Mouse (Mus musculus) cerebellum, adult (tissue): ENCODE measurements around the gene Abhd11.
A peak's percentile ranks its signal among the peaks of the same experiment; 100 is the strongest.
"Not testable (repeated sequence)": the region's sequence is repeated elsewhere in the genome, so short reads cannot be mapped to it uniquely, and the experiment has no call there.

ENCODE experiments used
- ATAC-seq: cut with Nextera tagmentation; 2 replicates; pipeline ENCODE4 v1.9.2; 2017; ENCODE audit warnings: mild to moderate bottlenecking, moderate library complexity, mixed read lengths; ENCODE audit not compliant: insufficient number of reproducible peaks, low FRiP score, low TSS enrichment

The Abhd11 gene

DNA sequence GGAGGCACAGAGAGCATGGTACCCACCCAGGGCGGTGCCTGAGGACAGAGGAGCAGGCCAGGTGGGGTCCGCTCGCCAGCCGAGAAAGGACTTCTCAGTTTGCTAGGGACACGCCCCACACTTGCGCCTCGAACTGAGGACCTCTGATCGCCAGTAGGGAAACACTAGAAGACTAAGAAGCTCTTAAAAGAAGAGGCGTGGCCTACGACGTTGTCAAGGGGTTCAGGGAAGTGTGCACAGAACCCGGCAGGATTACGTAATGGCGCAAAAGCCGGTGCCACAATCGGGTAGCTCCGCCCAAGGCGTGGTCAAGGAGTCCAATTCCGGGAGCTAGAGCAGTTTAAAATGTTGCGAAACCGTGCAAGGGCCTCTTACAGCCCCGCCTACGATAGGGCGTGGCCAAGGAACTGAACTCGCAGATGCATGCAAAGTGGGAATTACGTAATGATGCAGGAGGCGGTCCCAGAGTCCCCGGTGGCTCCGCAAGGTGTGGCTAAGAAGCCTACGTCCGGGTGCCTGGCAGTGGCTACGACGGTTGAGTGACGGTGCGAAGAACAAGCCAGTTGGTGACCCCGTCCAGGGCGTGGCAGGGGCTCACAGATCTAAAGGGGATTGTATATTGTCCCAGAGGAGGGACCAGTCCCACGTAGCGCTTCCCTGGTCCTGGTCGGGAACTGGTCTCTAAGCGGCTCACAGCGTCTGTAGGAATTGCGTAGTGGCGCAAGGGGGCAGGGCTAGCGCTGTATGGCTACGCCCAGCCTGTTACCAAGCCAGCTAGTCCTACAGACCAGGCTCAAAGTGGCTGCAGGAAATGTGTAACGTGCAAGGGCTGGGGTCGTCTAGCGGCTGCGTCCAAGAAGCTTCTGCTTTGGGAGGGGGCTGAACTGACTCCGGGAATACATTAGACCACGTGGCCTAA, at the start of gene Abhd11:
TSS of gene Abhd11 (plus strand) at position 482 of the 919 bp plus-strand sequence.
- peak; percentile 79 for ATAC-seq

DNA sequence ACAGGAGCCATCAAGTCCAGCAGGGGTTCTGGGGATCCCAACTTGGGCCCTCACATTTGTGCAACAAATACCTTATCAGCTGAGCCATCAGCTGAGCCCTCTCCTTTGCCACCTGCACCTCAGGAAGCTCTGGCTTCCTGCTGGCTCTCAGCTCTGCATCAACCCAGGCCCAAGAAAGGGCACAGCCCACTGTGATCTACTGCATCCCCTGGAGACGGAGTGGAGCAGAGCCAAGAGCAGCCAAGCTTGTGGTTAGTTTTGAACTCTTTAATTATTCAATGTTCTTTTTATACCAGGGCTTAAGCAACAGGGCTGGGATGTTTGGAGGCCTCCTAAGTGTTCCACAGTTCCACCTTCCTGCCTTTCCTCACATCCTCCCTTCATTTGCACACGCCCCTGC, 48.5 kb upstream of the Abhd11 start:
- ATAC-seq = no peak

DNA sequence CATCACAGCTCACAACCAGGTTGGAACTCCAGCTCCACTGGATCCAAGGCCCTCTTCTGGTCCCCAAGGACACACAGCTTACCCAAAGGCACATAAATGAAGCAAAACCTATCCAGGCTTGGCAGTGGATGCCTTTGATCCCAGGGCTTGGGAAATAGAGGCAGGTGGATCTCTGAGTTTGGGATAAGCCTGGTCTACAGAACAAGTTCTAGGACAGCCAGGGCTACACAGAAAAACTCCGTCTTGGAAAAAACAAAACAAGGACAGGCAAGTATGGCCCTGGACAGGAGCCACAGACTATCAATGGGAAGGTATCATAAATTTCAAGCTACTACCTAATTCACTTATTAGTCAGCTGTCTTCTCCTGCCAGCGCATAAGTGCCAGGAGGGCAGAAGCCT, 47.4 kb upstream of the Abhd11 start:
- no peak for ATAC-seq

DNA sequence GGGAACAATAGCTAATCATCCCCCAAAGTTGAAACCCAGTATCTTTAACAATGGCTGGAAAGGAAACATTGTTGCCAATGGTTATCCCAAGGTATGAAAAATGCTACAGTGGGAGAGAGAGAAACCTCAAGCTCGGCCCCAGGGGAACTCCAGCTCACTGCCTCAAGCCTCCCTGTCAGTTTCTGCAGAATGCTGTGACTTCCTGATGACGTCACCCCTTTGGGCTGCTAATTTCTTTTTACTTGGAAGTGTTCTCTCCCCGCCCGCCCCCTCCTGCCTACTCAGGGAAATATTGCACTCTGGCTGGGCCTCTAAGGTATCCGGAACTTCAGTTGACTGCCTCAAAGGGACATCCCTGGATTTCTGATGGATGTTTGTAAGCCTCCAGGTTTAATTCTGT, 45.4 kb upstream of the Abhd11 start:
- ATAC-seq = no peak

DNA sequence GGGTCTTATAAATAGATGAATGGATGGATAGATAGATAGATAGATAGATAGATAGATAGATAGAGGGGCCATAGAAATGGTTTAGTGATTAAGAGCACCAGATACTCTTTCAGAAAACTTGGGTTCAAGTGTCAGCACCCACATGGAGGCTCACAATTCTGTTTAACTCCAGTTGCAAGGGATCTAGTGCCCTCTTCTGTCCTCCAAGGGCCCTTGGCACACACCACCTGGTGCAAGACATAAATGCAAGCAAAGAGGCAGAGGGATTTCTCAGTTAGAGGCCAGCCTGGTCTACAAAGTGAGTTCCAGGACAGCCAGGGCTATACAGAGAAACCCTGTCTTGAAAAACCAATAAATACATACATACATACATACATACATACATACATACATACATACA, 44.3 kb upstream of the Abhd11 start:
- ATAC-seq = not testable (repeated sequence)

DNA sequence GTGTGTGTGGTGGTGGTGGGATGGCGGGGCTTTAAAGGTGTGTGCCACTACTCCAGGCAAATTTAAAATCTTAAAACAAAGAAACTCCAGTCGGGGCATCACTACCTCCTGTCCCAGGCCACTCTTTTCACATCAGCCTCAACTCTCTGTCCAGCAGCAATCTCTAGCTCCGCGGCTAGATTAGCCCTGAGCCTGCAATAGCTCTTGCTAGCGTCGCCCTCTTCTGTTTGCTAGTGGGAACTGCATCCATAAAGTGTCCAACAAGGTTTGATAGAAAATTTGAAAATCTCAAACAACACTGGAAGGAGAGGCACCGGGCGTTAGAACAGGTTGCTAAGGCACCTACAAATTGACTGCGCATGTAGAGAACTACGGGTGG, 43.5 kb upstream of the Abhd11 start:
- ATAC-seq = peak; percentile 36; the same call in 1 of the 2 replicates

DNA sequence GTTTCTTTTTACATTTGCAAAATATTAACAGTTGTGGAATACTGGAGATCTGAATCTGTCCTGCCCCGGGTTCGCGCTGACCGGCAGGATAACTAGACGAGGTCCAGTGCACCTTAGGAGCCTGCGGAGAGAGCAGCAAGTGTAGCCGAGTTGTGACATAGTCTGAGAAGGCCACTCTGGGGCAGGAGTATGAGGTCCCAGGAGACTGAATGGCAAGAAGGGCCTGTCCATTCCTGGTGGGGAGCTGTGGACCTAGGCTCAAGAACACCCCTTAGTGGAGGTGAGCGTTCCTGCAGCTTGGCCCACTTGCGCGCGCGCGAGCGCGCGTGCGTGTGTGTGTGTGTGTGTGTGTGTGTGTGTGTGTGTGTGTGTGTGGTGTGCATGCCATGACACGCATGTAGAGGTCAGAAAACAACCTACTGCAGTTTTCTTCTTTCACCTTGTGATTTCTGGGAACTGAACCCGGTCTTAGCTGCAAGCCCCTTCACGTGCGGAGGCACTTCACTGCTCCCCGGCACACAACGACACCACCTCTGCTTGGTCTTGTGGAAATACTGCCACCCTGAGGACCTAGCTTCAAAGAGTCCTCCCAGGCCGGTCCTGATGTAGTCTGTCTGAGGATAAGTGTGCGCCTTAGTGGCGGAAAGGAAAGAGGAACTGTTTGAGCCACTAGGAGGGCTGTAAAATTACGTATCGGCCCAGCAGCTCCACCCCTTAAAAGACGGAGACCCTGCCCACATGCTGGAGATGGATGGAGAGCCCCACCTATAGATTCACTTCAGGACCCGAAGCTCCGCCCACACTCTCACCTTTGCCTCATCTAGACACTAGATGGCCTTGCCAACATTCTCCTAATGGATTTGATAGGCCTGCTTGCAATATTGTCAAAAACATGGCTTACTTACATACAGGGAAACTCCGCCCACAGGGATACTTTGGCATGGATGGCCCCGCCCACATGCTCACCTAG, 42.8 kb upstream of the Abhd11 start:
- no peak for ATAC-seq

DNA sequence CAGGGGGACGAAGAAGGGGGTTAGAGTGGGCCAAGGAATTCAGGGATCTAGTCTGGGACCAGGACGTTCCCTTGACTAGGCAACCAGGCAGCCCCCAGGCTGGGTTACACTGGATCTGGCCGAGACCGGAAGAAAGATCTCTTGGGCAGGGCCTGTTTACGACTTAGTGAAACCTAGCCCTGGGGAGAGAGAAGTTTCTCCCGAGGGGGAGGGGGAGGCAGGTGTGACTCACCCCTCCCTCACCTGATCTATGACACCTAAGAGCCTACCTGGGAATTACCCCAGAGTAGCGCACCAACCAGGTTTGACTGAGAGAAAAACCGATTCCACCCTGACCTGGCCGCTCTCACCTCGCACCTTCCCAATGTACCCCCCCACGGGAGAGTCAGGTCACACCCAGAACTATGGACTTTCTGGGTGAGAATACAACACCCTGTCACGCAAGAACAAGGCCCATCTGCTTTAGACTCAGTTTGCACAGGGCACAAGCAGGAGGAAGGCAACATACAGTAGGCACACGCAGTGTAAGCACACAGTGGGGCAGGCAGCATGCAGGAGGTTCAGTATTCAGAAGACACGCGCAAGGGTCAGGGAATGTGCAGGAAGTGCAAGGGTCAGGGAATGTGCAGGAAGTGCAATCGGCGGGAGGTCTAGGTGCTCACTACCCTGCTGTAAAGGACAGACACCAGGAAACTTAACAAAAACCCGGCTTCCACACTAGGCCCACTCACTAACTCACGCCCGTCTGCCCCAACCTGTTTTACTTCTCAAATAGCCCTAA, 41.6 kb upstream of the Abhd11 start:
- ATAC-seq = no peak

DNA sequence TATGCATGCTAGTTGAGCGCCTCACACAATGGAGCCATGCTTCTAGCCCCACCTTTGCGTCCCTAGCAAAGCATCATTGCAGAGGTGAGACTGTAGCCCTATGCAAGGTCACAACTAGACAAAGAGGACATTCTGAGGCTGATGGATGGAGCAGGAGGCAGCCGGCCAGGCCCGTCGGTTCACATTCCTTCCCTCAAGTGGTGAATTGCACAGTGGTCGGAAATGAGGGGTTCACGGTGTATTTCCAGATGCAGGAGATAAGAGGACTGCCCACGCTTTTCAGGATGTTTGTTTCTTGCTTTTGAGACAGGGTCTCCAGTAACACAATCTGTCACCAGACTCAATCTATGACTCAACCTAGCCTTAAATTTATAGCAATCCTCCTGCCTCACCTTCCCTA, 38.3 kb upstream of the Abhd11 start:
- no peak for ATAC-seq

DNA sequence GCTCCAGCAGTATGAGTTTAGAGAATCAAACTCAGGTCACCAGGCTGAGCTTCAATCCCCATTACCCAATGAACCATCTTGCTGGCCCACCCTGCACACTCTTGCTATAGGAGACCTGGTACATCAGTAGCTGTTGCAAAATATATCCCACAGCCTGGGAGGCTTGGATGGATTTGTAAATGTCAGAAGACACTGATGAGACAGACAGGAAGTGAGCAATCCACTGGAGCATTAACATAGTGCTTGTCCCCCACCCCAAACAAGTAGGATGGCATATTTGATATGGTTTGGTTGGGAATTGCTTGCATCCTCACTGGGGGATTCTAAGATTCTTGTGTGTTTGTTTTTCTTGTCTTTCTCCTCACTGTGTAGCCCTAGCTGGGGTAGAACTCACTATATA, 35.9 kb upstream of the Abhd11 start:
- ATAC-seq = no peak

DNA sequence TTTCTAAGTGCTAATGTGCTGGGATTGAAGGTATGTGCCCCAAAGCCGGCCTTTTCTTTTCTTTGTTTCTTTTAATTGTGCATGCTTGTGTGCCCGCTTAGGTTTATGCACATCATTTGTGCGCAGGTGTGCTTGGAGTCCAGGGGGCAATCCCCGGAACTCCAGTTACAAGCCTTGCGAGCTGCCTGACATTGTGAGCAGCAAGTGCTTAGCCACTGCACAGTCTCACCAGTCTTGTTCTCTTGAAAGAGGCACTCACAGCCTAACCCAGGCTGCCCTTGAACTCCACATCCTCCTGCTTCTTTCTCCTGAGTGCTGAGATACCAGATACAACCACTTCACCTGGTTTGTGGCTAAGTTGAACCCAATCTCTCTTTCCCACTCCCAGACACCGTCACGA, 35.4 kb upstream of the Abhd11 start:
- ATAC-seq = no peak

DNA sequence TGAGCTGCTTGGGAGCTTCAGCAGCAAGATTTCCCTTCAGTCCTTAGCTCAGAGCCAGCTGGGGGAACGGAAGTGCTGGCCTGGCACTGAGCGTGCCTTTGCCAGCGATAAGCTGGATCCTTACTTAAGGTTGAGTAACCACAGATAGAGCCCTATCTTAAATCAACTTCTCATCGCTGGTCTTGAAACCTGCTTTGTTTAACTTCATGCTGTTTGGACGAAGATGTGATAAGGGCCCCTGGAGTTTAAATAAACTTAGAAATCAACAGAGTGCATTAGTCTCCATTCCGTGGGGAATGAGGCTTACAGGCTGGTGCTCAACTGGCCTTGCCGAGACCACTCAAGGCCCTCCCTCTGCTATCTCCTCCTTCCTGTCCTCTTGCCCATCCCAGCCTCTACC, 34.7 kb upstream of the Abhd11 start:
- ATAC-seq = no peak

DNA sequence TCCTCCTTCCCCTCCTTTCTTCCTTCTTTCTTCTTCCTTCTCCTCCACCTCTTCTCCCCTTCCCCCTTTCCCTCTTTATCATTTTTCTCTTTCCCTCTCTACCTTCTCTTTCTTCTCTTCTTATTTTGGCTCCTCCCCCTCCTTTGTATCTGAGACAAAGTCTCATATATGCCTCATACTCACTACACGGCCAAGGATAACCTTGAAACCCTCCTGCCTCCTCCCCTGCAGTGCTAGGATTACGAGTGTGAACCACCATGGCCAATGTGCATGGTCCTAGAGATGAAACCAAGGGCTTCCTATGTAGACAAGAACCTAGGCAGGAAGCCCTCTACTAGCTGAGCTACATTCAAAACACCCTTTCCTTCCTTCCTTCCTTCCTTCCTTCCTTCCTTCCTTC, 34.0 kb upstream of the Abhd11 start:
- no peak for ATAC-seq

DNA sequence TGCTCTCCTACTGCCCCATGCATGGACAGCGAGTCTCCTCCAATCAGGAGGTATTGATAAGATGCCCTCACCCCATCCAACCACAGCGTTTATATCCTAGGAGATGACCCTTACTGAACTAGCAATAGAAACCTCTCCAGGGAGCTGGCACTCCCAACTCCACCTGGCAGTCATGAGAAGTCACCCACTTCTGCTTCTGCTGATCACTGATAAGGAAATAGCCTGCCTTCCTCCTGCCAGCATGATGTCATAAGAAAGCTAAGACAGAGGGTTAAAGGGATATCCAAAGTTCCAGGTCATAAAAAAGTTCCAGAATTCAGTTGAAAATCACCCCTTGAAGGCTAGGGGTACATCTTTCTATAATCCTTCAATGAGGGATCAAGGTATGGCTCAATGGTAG, 32.8 kb upstream of the Abhd11 start:
- no peak for ATAC-seq

DNA sequence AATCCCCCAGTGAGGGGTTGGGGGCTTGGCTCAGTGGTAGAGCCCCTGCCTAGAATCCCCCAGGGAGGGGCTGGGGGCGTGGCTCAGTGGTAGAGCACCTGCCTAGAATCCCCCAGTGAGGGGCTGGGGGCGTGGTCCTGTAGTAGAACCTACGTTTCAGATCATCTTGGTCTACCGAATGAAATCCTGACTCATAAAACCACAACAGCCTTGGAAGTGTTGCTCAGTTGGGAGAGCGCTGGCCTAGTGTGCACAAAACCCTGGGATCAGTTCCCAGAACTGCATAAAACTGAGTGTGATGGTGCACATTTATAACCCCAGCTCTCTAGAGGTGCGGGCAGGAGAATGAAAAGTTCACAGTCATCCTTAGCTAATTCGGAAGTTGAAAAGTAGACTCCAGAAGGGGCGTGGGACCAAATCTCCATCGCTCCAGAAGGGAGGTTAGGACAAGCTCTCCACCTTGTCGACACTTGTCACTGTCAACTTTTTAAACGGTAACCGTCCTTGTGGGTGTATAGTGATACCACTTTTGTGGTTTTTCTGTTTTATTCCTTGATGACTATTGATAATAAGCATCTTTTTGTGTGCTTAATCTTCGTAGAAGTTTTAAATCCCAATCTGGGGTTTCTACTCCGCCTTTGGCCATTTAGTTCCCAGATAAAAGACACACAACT, 32.2 kb upstream of the Abhd11 start:
- no peak for ATAC-seq

DNA sequence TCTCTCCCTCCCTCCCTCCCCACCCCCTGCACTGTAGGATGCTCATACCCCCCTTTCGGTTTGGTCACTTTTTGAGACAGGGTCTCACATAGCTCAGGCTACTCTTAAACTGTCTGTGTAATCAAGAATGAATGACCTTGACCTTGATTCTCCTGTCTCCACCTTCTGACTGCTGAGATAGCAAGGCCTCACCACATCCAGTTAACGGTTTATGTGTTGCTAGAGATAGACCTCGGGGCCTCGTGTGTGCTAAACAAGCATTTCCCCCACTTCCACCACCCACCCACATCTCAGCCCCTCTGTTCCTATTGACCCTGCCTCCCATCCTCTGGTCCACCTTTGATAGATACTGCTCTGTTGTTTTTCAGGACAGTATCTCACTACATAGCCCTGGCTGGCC, 31.1 kb upstream of the Abhd11 start:
- no peak for ATAC-seq

DNA sequence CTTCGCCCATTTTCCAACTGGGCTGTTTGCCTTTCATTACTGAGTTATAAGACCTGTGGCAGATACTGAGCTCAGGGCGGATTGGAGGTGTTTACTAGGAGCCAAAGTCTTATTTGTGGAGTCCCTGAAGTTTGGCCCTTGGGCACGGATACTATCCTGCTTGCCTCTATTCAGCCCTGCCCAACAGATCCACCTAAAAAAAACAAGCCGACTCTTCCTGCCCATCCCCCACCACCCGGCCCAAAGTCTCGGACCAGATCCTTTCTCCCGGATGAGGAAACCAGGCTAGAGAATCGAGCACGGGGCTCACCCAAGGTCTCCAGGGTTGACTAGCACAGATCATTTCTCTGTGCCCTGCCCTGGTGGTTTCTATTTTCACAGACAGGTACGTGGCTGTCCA, 27.8 kb upstream of the Abhd11 start:
- ATAC-seq = no peak

DNA sequence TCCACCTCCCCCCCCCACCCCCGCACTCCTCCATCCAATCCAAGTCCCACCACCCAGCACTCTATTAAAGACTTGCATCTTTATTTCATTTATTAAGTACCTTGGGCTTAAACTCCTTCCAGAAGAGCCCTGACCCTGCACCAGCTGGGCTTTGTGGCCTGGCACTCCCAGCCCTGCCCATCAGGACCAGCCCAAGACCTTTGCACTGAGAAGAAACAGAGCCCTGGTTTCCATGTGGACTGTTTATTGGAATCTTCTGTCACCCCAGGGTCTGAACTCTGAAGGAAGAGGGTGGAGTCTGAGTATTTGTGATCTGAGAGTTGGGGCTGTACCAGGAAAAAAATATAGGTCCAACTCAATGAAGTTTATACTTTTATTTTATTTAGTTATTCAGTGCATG, 25.8 kb upstream of the Abhd11 start:
- no peak for ATAC-seq

DNA sequence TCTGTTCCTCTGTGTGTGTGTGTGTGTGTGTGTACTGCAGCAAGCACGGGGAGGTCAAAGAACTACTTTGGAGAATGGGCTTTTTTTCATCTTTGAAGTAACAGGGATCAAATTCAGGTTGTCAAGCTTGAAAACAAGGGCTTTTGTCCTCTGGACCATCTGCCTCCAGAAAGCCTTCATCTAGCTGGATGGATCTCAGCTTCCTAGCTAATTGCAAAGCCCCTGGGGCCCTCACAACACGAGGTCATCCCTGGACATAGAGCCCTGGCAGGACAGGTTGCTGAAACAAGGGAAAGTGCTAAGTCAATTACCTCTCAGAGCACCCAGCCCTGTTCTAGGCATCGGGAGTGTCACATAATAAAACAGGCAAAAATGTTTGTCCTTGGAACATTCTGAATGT, 25.2 kb upstream of the Abhd11 start:
- no peak for ATAC-seq
